Mouse (Mus musculus): ENCODE measurements around the gene Cyb561d2. TPM values are rescaled to one million over a fixed set of nuclear protein-coding genes. Genes with fewer than 3 reads are reported as not detected.
A peak's percentile ranks its signal among the peaks of the same experiment; 100 is the strongest.

The Cyb561d2 gene
- polyA plus RNA-seq, 1 experiment from 2014 or later = 34.7 TPM

DNA sequence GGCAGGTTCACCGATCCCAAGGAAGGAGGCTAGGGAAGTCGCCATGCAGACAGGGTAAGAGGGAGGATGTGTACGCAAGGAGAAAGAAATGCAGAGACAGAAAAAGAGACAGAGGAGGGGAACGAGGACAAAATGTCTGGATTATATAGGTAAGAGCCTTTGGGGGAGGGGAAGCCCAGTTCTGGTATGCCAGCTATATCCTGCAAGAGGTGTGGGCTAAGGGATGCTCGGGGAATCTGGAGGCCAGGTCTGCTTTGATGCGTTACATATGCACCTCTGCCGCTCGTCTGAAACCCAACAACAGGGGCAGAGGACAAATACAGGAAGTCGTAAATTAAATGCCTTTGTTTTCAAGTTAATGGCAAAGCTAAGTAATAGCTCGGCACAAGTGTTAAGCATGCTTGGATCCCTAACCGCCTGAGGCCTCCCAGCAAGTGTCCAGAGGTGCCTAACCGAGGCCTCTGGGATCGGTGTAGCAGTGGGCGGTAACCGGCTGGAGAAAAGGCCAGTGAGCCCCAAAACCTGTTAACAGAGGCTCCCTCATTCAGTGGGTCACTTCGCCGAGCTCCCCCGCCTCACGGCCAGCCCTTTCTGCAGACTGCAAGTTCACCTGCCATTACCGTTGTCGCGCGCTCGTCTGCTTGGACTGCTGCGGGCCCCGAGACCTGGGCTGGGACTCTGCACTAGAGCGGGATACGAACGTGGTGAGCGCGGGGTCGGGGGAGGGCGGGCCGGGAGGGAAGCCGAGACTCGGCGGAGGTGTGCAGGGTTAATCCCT is 11.7 kb upstream of the Cyb561d2 start:
- WGBS = 6% methylated on average over 36 of the region's 37 CpGs
- Histone ChIP-seq H3K27ac (replicated peaks) (peak overlapping the region; percentile 87), H3K4me1 (peaks cover 41% of the 10 kb centered on the region), H3K36me3 (peaks cover 15% of the 10 kb centered on the region), H3K9me3 (no peaks in the 10 kb centered on the region), H3K9ac (replicated peaks) (peak overlapping the region; percentile 81), H3K4me2 (replicated peaks) (peak overlapping the region; percentile 90), H3K27me3 (peaks cover 33% of the 10 kb centered on the region), H3K4me3 (peak overlapping the region; percentile 84)
- ATAC-seq (replicated peaks) = peak; percentile 77

DNA sequence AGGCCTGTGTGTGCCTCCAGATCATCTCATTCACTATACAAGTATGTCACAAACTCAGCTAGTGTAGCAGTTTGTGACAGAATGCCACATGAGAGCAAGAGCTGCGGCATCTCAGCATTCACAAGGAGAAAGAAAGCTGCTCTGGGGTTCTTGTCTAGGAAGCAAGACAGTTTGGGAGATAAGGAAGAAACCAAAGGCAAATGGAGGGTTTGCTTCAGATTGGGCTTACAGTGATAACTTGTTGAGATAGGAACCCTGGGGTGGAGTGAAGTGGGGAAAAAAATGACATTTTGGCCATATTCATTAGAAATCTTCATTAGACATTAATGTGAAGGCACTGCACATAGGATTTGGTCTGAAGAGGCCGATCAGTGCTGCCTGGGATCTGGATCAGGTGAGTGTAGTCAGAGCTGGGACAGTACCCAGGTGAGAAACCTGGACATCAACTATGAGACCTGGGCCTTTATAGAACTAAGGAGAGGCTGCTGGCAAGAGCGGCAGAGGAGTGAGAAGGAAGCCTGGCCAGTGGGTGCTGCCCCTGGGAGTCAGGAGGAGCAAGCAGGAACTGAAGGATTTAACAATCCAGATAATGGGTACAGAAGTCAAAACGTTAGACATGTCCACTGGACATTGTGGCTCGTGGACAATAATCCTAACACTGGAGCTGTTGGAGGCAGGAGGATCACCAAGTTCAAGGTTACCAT is 10.8 kb upstream of the Cyb561d2 start:
- peaks cover 33% of the 10 kb centered on the region for H3K27me3 ChIP-seq
- no peak for ATAC-seq (replicated peaks)
- peaks cover 6% of the 10 kb centered on the region for H3K36me3 ChIP-seq
- no peaks in the 10 kb centered on the region for H3K9me3 ChIP-seq
- peak overlapping the region; percentile 90; the same call in 1 of the 2 replicates for H3K4me2 ChIP-seq (replicated peaks)
- peaks cover 41% of the 10 kb centered on the region for H3K4me1 ChIP-seq
- no peak overlapping the region for H3K27ac ChIP-seq (replicated peaks)
- WGBS = 78% methylated on average over 5 of the region's 5 CpGs
- no peak overlapping the region for H3K9ac ChIP-seq (replicated peaks)
- no peak overlapping the region for H3K4me3 ChIP-seq

DNA sequence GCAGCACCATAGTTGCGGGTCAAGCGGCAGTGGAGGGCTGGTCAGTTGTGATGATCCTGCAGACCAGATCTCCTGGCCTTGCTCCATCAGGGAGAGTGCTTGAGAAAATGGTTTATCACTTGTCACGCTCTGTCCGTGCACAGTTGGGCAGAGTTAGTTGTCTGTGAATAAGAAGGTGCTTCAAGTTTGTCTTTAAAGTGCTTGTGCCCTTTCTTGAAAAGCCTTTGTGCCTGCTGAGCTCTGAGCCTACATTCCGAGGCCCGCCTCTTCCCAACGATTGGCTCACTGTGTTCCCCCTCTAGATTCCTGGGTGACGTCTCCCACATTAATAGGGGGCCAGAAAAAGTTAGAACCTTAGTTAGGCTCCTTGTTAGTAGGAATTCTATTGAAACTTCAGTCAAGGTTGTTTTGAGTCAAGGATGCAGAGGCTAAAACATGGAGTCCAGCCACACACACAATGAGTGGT is 9.9 kb upstream of the Cyb561d2 start:
- ATAC-seq (replicated peaks) = no peak
- peak overlapping the region; percentile 70 for H3K4me2 ChIP-seq (replicated peaks)
- H3K9me3 ChIP-seq = no peaks in the 10 kb centered on the region
- no peak overlapping the region for H3K27ac ChIP-seq (replicated peaks)
- peak overlapping the region; percentile 41 for H3K4me3 ChIP-seq
- 11% methylated on average over 8 of the region's 8 CpGs for WGBS
- H3K4me1 ChIP-seq = peaks cover 48% of the 10 kb centered on the region
- H3K9ac ChIP-seq (replicated peaks) = peak overlapping the region; percentile 47
- peaks cover 33% of the 10 kb centered on the region for H3K27me3 ChIP-seq
- H3K36me3 ChIP-seq = no peaks in the 10 kb centered on the region

DNA sequence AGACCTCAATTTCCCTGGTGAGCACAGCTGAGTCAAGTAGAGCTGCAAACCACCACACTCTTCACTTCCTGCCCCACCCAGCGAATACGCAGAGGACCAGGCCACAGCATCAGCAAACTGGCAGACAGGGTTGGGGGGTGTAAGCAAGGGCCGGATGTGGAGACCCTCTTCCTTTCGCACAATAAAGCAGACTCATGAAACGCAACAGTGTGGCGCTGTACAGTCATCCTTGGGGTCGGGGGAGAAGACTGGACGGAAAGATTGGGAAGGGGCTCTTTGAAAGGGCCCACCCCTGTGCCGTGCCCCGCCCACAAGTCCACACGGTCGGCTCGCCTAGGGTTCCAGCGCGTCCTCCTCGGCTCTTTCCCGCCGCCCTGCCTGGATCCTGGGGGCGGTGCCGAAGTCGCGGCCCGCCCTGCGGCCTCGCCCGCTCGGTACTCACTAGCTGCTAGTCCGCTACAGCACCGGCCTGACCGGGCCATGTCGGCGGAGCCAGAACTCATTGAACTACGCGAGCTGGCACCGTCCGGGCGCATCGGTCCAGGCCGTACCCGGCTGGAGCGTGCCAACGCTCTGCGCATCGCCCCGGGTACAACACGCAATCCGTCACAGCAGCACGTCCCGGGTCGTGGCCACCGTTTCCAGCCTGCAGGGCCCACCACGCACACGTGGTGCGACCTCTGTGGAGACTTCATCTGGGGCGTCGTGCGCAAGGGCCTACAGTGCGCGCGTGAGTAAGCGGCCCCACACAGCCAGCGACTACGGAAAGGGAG is 9.3 kb upstream of the Cyb561d2 start, which contains the start of gene Rassf1:
TSS of gene Rassf1 (plus strand) at position 439 of the 773 bp plus-strand sequence.
- H3K4me2 ChIP-seq (replicated peaks) = peak within 1 kb of the TSS; percentile 70
- H3K9ac ChIP-seq (replicated peaks) = peak within 1 kb of the TSS; percentile 47
- H3K4me3 ChIP-seq = peak within 1 kb of the TSS; percentile 41
- peaks cover 49% of the 10 kb centered on the region for H3K4me1 ChIP-seq
- H3K36me3 ChIP-seq = no peaks in the 10 kb centered on the region
- H3K9me3 ChIP-seq = no peaks in the 10 kb centered on the region
- H3K27ac ChIP-seq (replicated peaks) = no peak within 1 kb of the TSS
- ATAC-seq (replicated peaks) = no peak
- H3K27me3 ChIP-seq = peaks cover 33% of the 10 kb centered on the region
- 2% methylated on average over 58 of the region's 63 CpGs for WGBS

DNA sequence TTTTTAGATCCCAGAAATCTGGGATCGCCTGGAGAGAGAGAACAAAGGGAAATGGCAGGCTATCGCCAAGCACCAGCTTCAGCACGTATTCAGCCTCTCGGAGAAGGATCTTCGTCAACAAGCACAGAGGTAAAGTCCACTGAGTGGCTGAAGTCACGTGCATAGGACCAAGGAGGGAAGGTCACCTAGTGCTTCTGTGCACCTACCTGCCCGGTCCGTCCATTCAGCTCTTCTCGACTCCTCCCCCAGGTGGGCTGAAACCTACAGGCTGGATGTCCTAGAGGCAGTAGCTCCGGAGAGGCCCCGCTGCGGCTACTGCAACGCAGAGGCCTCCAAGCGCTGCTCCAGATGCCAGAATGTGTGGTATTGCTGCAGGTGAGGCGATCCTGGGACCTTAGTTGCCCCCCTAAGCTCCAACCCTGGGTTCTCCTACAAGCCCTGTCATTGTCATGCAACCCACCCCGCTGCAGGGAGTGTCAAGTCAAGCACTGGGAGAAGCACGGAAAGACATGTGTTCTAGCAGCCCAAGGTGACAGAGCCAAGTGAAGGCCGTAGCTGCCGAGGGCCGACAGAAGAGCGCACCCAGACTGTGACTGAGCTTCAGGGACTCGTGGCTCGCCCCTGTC is 8.6 kb upstream of the Cyb561d2 start:
- ATAC-seq (replicated peaks) = no peak
- Histone ChIP-seq H3K9me3 (no peaks in the 10 kb centered on the region), H3K4me1 (peaks cover 49% of the 10 kb centered on the region), H3K4me2 (replicated peaks) (peak overlapping the region; percentile 70), H3K9ac (replicated peaks) (no peak overlapping the region), H3K27ac (replicated peaks) (no peak overlapping the region), H3K36me3 (no peaks in the 10 kb centered on the region), H3K27me3 (peaks cover 33% of the 10 kb centered on the region), H3K4me3 (no peak overlapping the region)
- WGBS = 37% methylated on average over 23 of the region's 23 CpGs

DNA sequence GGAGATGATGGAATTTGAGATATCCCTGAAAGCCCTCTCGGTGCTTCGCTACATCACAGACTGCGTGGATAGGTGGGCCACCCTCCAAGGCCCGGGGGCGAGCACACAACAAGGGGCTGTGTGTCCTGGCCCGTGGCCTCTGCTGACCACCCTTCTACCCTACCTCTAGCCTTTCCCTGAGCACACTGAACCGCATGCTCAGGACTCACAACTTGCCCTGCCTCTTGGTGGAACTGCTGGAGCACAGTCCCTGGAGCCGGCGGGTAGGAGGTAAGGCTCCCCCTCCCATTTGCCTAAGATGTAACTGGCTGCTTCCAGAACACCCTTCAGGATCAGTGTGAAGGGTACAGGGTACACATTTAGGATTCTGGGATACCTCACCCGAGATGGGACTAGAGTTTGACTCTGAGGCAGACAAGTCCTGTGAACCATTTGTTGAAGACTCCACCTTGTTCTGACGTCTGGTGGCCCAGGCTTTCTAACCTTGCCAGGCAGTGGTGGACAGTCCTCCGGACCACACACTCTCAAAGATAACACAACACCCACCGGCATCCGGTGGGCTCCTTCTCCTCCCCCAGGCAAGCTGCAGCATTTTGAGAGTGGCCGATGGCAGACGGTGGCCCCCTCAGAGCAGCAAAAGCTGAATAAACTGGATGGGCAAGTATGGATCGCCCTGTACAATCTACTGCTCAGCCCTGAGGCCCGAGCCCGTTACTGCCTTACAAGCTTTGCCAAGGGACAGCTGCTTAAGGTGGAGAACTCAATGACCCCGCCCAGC is 7.5 kb upstream of the Cyb561d2 start:
- Histone ChIP-seq H3K4me1 (peaks cover 45% of the 10 kb centered on the region), H3K4me3 (no peak overlapping the region), H3K36me3 (peaks cover 7% of the 10 kb centered on the region; the same call in 1 of the 2 replicates), H3K9me3 (no peaks in the 10 kb centered on the region), H3K27me3 (peaks cover 33% of the 10 kb centered on the region), H3K27ac (replicated peaks) (no peak overlapping the region), H3K4me2 (replicated peaks) (no peak overlapping the region), H3K9ac (replicated peaks) (no peak overlapping the region)
- WGBS = 88% methylated on average over 20 of the region's 20 CpGs
- no peak for ATAC-seq (replicated peaks)

DNA sequence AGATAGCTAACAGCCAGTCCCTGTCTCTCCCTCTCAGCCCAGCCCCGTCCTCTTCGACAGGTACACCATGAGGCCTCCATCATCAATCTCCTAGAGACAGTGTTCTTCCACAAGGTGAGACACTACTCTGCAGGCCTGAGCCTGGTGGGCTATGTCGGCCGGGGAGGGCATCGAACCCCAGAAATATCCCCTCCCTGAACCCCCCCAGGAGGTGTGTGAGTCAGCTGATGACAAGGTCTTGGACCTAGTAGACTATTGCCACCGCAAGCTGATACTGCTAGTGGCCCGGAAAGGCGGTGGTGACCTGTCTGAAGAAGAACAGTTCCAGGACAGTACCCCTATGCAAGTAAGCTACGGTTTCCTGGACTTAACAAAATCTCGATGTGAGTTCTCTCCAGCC is 6.8 kb upstream of the Cyb561d2 start:
- H3K36me3 ChIP-seq = peaks cover 13% of the 10 kb centered on the region
- H3K4me3 ChIP-seq = no peak overlapping the region
- peaks cover 33% of the 10 kb centered on the region for H3K27me3 ChIP-seq
- no peak overlapping the region for H3K9ac ChIP-seq (replicated peaks)
- no peak overlapping the region for H3K27ac ChIP-seq (replicated peaks)
- no peak overlapping the region for H3K4me2 ChIP-seq (replicated peaks)
- peaks cover 43% of the 10 kb centered on the region for H3K4me1 ChIP-seq
- no peaks in the 10 kb centered on the region for H3K9me3 ChIP-seq
- WGBS = 88% methylated on average over 10 of the region's 10 CpGs
- no peak for ATAC-seq (replicated peaks)

DNA sequence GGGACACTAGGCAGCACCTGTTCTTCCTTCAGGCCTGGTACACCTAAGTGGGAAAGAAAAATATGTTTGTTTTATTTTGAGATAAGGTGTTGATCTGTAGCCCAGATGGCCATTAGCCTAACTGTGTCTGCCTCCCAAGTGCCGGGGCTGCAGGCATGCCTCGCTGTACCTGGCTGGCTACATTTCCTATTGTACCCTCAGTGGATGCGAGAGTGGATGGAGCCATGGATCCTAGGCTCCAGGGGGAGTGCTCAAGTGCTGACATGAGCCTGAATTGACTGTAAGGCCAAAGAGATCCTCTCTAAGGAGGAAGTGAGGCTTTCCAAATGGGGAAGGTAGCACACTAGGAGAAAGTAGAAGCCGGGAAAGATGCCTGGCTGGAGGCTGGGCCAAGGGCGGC is 6.0 kb upstream of the Cyb561d2 start:
- Histone ChIP-seq H3K9ac (replicated peaks) (no peak overlapping the region), H3K4me1 (peaks cover 36% of the 10 kb centered on the region), H3K4me2 (replicated peaks) (no peak overlapping the region), H3K36me3 (peaks cover 17% of the 10 kb centered on the region), H3K4me3 (no peak overlapping the region), H3K27ac (replicated peaks) (no peak overlapping the region), H3K9me3 (no peaks in the 10 kb centered on the region), H3K27me3 (peaks cover 29% of the 10 kb centered on the region)
- WGBS = 80% methylated on average over 5 of the region's 5 CpGs
- ATAC-seq (replicated peaks) = no peak

DNA sequence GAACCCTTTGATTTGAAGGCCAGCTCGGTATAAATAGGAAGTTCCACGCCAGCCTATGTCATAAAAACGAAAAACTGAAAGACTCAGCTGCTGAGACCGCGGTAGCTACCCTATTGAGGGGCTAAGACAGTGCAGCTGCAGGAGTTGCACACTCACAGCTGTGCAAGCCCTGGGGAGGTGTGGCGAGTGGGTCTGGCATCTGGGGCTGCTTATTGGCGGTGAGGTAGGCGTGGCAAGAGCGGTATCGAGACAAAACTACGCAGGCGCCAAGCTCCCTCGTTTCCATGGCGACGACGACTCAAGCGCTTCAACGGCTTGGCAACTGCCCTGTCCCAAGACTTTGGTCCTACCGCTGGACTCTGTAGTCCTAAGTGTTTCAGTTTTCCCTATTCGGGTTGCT is 5.0 kb upstream of the Cyb561d2 start, which contains the start of gene Zmynd10:
TSS of gene Zmynd10 (plus strand) at position 273 of the 400 bp plus-strand sequence.
- ATAC-seq (replicated peaks) = peak; percentile 67
- peaks cover 20% of the 10 kb centered on the region for H3K27me3 ChIP-seq
- H3K27ac ChIP-seq (replicated peaks) = peak within 1 kb of the TSS; percentile 60
- H3K36me3 ChIP-seq = peaks cover 17% of the 10 kb centered on the region
- H3K9ac ChIP-seq (replicated peaks) = no peak within 1 kb of the TSS
- H3K4me1 ChIP-seq = peaks cover 42% of the 10 kb centered on the region
- no peaks in the 10 kb centered on the region for H3K9me3 ChIP-seq
- H3K4me3 ChIP-seq = peak within 1 kb of the TSS; percentile 12
- peak within 1 kb of the TSS; percentile 41 for H3K4me2 ChIP-seq (replicated peaks)
- 4% methylated on average over 20 of the region's 20 CpGs for WGBS

DNA sequence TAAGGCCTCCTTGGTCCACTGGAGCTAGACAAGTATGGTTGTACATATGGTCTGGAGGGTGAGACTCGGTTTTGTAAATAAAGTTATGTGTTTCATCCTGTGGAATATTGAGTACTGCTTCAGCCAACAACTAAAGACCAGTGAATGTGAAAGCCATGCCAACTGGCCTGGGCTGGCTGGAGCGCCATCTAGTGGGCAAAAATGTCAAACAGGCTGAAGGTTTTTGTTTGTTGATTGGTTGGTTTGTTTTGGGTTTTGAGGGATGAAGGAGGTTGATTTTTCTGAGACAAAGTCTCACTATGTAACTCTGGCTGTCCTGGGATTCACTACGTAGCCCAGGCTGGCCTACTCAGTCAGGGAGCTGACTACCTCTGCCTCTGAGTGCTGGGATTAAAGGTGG is 3.6 kb upstream of the Cyb561d2 start:
- Histone ChIP-seq H3K9ac (replicated peaks) (no peak overlapping the region), H3K4me2 (replicated peaks) (no peak overlapping the region), H3K9me3 (no peaks in the 10 kb centered on the region), H3K4me1 (peaks cover 40% of the 10 kb centered on the region), H3K27me3 (peaks cover 9% of the 10 kb centered on the region), H3K27ac (replicated peaks) (no peak overlapping the region), H3K4me3 (no peak overlapping the region), H3K36me3 (peaks cover 17% of the 10 kb centered on the region)
- WGBS = 7% methylated on average over 3 of the region's 3 CpGs
- ATAC-seq (replicated peaks) = no peak

DNA sequence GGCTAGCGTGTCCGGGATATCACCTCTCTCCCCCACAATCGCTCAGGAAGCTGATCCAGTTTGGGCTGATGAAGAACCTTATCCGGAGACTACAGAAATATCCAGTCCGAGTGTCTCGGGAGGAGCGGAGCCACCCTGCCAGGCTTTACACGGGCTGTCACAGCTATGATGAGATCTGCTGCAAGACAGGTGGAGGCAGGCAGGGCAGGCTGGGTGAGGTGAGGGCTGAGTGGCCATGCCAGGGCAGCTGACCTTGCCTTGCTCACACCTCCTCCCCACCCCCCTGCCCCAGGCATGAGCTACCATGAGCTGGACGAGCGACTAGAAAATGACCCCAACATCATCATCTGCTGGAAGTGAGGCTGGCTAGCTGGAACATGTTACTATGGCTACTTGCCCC is 3.2 kb upstream of the Cyb561d2 start:
- Histone ChIP-seq H3K9ac (replicated peaks) (no peak overlapping the region), H3K36me3 (peaks cover 19% of the 10 kb centered on the region), H3K27me3 (0 out of 2 replicates have a peak, but pooled peaks cover 5% of the 10 kb centered on the region), H3K4me1 (peaks cover 42% of the 10 kb centered on the region), H3K4me2 (replicated peaks) (no peak overlapping the region), H3K9me3 (no peaks in the 10 kb centered on the region), H3K27ac (replicated peaks) (no peak overlapping the region), H3K4me3 (no peak overlapping the region)
- WGBS = 82% methylated on average over 10 of the region's 10 CpGs
- no peak for ATAC-seq (replicated peaks)
